Mouse (Mus musculus) testis, adult 10 weeks (tissue): ENCODE data around the gene Mrgprx2. TPM values are rescaled to one million over a fixed set of nuclear protein-coding genes. Genes with fewer than 3 reads are reported as not detected.

Experiments
- polyA plus RNA-seq: library from polyadenylated mRNA; stranded (reverse); fragments of 350-450 nt; fragmentation: Illumina TruSeq; extraction: RNeasy Lipid Tissue Mini Kit (QIAGEN cat#74804); gene quantifications from one replicate; pipeline ENCODE4 v1.2.3, GENCODE M21; 2014; ENCODE audit warnings: low read depth, low replicate concordance

Gene Mrgprx2
- polyA plus RNA-seq, result not detected

DNA sequence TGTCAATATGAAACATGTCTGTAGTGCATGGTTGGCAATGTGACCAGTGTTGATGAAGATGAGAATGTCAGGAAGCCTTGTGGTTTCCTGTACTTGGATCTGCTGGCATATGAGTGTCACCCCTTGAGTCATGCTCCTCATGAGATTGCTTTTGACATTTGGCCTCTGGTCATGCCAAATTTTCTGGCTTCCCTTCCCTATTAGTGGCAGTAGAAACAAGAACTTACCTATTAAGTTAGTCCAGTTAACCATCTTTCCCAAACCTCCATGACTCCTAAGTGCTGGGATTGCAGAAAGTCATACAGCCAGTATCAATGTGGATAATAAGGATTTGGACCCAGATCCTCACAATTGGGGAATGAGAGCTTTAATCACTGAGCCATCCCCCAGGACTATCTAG, at the start of gene Mrgprx2:
Gene Mrgprx2 (minus strand): TSS at position 101 of the 400 bp plus-strand sequence.

DNA sequence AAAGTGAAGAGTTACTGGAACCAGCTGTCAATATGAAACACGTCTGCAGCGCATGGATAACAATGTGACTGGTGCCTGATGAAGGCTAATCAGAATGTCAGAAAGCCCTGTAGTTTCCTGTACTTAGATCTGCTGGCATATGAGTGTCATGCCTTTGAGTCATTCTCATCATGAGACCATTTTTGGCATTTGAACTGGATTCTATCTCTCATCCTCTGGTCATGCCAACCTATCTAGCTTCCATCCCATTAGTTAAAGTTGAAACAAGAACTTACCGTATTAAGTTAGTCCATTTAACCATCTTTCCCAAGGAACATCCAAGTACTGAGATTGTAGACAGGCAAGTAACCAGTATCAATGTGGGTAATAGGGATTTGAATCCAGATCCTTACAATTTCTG, 42.9 kb downstream of the Mrgprx2 start, which contains the start of gene Mrgprb1:
Gene Mrgprb1 (minus strand): TSS at position 101 of the 400 bp plus-strand sequence.

Other genes with a start within 250 kb of the Mrgprx2 start
- 0.32 TPM for gene Mrgprb8, start 110.8 kb downstream of the Mrgprx2 start, polyA plus RNA-seq
- not detected for gene Mrgprb1, start 43.0 kb downstream of the Mrgprx2 start, polyA plus RNA-seq
- 0.70 TPM for gene Mrgprb2, start 58.8 kb upstream of the Mrgprx2 start, polyA plus RNA-seq
- 0.22 TPM for gene Mrgprb3, start 144.5 kb upstream of the Mrgprx2 start, polyA plus RNA-seq